Mouse (Mus musculus) large intestine, adult 2 months (tissue): Measurements from ENCODE around the gene Plekhd1. TPM values are rescaled to one million over a fixed set of nuclear protein-coding genes. Genes with fewer than 3 reads are reported as not detected.

Experiments used
- DNase-seq: peaks from one replicate; pipeline ENCODE4 v3.0.0-alpha.2; 2012; ENCODE audit warnings: low read depth, low spot score
- WGBS: fragments of 180-500 bp; shearing (Covaris S2); methylation state at CpG from one replicate; pipeline ENCODE4 v1.1.7; 2018; 5-methylcytosine and 5-hydroxymethylcytosine counted together
- polyA plus RNA-seq: library from polyadenylated mRNA; depleted of rRNA; stranded (reverse); fragments of >200 nt; gene quantifications from 2 replicates; pipeline ENCODE4 v1.2.3, GENCODE M21; 2012; rRNA removed

The Plekhd1 gene
- 0.29 and 0.30 TPM in 2 replicates for polyA plus RNA-seq

GRCm38 (mm10) chr12:80692269-80692972 lies at the start of gene Plekhd1:
Plekhd1 (plus strand) TSS chr12:80692591.
- 2% methylated on average over 52 of the region's 52 CpGs for WGBS

GRCm38 (mm10) chr12:80642725-80643692 lies 49.4 kb upstream of the Plekhd1 start:
- WGBS = 1% methylated on average over 48 of the region's 48 CpGs
- DNase-seq = no peak

More at GRCm38 (mm10) chr12:80692269-80692972, at the start of gene Plekhd1:
- DNase-seq = peak; percentile 25

- DNase-seq = peak; percentile 86
- WGBS = under 1% methylated on average over 50 of the region's 50 CpGs
Measured at GRCm38 (mm10) chr12:80643693-80644505, 48.5 kb upstream of the Plekhd1 start, which contains the start of the genes Slc39a9 and Erh. Slc39a9 (plus strand) TSS chr12:80643883. Erh (minus strand) TSS chr12:80644341.

- 2% methylated on average over 18 of the region's 18 CpGs for WGBS
Measured at GRCm38 (mm10) chr12:80644506-80644868, 47.9 kb upstream of the Plekhd1 start.

GRCm38 (mm10) chr12:80646377-80646776 lies 46.0 kb upstream of the Plekhd1 start:
- WGBS = 19% methylated on average over 3 of the region's 3 CpGs
- peak; percentile 43 for DNase-seq

More at GRCm38 (mm10) chr12:80644506-80644868, 47.9 kb upstream of the Plekhd1 start:
- DNase-seq = no peak

GRCm38 (mm10) chr12:80653951-80654658 lies 38.3 kb upstream of the Plekhd1 start:
- 32% methylated on average over 7 of the region's 7 CpGs for WGBS
- peak; percentile 75 for DNase-seq

GRCm38 (mm10) chr12:80654659-80655025 lies 37.7 kb upstream of the Plekhd1 start:
- peak; percentile 84 for DNase-seq
- 22% methylated on average over 3 of the region's 3 CpGs for WGBS

- no peak for DNase-seq
- 38% methylated on average over 6 of the region's 6 CpGs for WGBS
Measured at GRCm38 (mm10) chr12:80658661-80659060, 33.7 kb upstream of the Plekhd1 start.

- WGBS = 89% methylated on average over 10 of the region's 10 CpGs
- DNase-seq = no peak
Measured at GRCm38 (mm10) chr12:80662322-80662721, 30.1 kb upstream of the Plekhd1 start.

- DNase-seq = no peak
- 22% methylated on average over 2 of the region's 2 CpGs for WGBS
Measured at GRCm38 (mm10) chr12:80663935-80664334, 28.5 kb upstream of the Plekhd1 start.

GRCm38 (mm10) chr12:80668391-80668790 lies 24.0 kb upstream of the Plekhd1 start:
- 51% methylated on average over 2 of the region's 2 CpGs for WGBS
- no peak for DNase-seq

- peak; percentile 44 for DNase-seq
- WGBS = 11% methylated on average over 3 of the region's 3 CpGs
Measured at GRCm38 (mm10) chr12:80673170-80673569, 19.2 kb upstream of the Plekhd1 start.

GRCm38 (mm10) chr12:80681340-80681739 lies 11.1 kb upstream of the Plekhd1 start:
- 78% methylated on average over 1 of the region's 1 CpGs for WGBS
- no peak for DNase-seq

- WGBS = 55% methylated on average over 3 of the region's 3 CpGs
- DNase-seq = no peak
Measured at GRCm38 (mm10) chr12:80683554-80683953, 8.8 kb upstream of the Plekhd1 start.

- no peak for DNase-seq
- WGBS = 94% methylated on average over 3 of the region's 3 CpGs
Measured at GRCm38 (mm10) chr12:80684316-80684715, 8.1 kb upstream of the Plekhd1 start.

GRCm38 (mm10) chr12:80687788-80688211 lies 4.6 kb upstream of the Plekhd1 start:
- WGBS = 29% methylated on average over 10 of the region's 10 CpGs
- no peak for DNase-seq

- 81% methylated on average over 5 of the region's 5 CpGs for WGBS
- no peak for DNase-seq
Measured at GRCm38 (mm10) chr12:80689696-80690095, 2.7 kb upstream of the Plekhd1 start.

- 16% methylated on average over 12 of the region's 12 CpGs for WGBS
- peak; percentile 54 for DNase-seq
Measured at GRCm38 (mm10) chr12:80691671-80692091, 710 bp upstream of the Plekhd1 start.

GRCm38 (mm10) chr12:80693700-80694099 lies 1.3 kb downstream of the Plekhd1 start:
- no peak for DNase-seq
- 58% methylated on average over 2 of the region's 2 CpGs for WGBS
